Mouse (Mus musculus): ENCODE results near the gene Celf1.
A peak's percentile ranks its signal among the peaks of the same experiment; 100 is the strongest.
"Not testable (repeated sequence)": the region's sequence is repeated elsewhere in the genome, so short reads cannot be mapped to it uniquely, and the experiment has no call there.

Celf1 gene

DNA sequence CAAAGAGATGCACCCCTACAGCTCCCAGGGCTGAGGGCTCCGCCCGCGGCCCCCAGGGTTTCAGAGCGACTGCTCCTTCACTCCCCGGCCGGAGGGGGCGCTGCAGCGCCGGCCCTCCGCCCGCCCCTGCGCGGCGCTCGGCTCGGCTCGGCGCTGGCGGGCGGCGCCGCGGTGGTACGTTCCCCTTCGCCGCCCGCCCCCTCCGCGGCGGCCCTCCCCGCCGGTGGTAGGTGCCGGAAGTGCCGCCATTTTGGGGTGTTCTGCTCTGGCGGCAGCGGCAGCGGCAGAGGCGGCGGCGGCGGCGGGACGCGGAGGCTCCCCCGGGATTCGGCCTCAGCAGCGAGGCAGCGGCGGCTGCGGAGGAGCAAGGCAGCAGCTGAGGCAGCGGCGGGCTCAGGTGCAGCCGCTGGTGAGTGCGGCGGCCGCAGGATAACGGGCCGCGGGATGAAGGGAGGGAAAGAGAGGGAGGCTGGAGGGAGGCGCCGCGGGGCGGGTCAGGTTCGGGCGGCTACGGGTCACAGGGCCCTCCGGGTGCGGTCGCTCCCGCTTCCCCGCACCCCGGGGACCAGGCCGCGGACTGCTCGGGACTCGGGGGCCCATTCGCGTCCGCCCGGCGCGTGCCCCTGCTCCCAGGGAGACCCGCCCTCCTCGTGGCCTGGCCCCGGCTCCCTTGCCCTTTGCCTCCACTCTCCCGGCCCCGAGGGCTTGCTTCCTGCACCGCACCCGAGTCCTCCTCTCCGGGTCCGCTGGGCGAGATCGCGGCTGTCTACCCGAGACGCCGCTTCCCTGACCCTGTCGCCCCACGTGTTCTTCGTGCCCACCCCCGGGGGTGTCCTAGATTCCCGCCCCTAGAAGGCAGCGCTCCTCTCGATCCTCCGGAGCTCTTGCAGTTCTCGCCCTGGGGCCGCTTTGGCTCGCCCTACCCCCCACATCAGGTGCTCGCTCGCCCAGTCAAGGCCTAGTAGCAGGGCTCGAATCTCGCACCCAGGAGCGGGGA is at the start of gene Celf1:
TSS of gene Celf1 (plus strand) at position 150 of the 997 bp plus-strand sequence.
- peak; percentile 88 for DNase-seq

DNA sequence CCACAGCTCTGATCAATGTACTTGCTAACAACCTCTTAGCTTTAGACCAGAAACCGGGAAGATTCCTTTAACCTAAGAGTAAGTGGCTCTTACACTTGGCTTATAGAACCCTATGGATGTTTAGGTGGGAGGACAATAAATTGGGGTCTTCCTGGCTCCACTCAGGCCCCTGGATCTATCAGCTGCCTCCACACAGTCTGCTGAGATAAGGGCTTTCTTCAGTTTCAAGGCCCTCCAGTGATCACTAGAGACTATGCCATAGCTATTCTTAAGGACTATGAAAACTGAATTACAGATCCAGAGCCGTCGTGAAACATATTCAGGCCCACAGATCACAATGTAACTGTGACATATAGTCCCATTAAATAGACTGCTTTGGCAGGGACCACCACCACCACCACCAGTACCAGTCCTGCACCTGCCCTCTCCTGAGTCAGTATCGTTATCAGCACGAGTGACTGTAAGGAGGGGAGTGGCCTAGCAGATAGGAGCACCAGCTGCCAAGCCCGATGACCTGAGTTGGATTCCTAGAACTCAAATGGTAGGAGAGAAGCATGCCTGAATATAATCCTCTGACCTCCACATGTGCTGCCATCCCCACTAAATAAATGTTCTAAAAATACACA is 46.4 kb upstream of the Celf1 start:
- DNase-seq = no peak

DNA sequence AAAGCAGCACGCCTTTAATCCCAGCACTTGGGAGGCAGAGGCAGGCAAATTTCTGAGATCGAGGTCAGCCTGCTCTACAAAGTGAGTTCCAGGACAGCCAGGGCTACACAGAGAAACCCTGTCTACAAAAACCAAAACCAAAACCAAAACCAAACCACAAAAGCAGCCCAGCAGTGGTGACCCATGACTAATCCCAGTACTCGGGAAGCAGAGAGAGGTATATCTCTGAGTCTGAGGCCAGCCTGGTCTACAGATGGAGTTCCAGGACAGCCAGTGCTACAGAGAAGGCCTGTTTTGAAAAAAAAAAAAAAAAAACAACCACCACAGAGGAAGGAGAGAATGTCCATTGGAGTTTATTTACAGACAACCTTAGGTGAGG is 45.9 kb upstream of the Celf1 start:
- DNase-seq = not testable (repeated sequence)

DNA sequence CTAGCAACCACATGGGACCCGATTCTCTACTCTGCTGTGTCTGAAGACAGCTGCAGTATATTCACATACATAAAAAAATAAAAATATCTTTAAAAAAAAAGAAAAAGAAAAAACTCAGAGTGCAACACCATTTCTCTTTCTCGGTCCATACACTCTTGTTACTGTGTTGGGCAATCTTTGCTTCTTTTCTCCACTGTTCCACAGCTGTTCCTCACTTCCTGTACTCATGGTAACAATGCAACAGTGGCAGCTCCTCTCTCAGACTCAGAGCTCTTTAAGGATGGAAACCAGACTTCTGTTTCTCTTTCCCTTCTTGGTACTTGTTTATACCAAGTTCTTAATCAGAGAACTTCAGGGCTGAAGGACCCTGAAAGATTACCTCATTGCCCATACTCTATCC is 36.8 kb upstream of the Celf1 start:
- no peak for DNase-seq

DNA sequence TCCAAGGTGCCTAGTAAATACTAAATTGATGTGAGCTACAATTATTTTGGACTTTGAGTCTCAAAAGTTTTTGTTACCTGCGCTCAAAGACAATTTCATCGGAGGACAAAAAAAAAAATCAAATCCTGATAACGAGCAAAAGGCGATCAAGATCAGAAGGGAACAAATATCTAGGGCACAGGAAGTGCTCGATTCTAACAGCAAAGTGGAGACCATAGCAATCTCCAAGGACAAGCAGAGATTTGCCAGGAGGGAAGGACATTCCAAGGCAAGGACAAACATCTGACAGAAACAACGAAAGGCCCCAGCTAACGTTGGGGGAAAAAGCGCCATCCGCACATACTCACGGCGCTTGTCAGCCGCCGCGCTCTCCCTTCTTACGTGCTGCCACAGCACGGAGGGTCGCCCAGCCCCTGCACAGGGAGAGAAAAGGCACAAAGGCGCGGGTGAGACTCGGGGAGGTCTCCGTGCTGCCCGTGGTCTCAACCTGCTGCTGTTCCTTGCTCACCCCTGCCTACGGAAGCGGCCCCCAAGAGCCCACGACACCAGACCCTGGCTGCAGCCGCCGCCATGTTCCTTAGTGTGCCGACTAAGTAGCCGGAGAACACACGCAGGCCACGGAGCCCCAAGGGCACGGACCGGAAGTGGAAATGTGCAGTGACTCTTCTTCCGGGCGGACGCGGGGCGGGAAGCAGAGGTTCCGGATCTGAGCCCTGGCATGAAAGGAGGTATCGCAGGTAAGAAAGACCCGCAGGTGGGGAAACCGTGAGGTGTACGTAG is 35.9 kb upstream of the Celf1 start, which contains the start of the genes Kbtbd4 and Ndufs3:
TSS of gene Kbtbd4 (plus strand) at position 665 of the 780 bp plus-strand sequence.
TSS of gene Ndufs3 (minus strand) at position 752 of the 780 bp plus-strand sequence.
- DNase-seq = peak; percentile 92

DNA sequence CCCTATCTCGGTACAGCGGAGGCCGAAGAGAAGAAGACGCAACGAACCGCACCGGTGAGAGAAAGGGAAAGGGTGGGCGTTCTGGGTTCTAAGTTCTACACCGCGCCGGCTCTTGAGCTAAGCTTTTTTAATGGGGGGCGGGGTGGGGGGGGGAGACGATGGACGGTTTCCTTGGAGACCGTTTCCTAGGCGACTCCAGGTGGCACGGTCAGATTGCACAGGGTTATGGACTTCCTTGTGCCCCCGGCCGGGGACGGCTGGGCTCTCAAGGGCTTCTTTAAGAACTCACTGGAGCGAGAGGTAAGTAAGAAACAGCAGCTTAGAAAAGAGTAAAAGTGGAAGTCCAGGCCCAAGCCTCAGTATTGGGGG is 35.3 kb upstream of the Celf1 start:
- no peak for DNase-seq

DNA sequence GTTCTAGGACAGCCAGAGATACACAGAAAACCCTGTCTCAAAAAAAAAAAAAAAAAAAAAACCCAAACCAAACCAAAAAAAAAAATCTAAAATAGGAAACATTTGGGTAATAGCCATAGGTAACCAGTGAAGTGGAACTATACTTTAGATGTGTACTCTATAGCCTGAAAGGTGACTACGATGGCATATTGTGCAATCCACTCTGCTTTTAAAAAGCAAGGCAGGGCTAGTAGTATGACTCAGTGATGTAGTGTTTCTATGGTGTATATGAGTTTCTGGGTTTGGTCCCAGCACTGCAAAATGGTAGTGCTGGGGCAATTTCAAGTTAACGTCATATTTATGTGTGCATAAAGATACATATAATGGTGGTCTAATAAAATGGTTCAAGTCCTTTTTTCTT is 33.5 kb upstream of the Celf1 start:
- DNase-seq = no peak

DNA sequence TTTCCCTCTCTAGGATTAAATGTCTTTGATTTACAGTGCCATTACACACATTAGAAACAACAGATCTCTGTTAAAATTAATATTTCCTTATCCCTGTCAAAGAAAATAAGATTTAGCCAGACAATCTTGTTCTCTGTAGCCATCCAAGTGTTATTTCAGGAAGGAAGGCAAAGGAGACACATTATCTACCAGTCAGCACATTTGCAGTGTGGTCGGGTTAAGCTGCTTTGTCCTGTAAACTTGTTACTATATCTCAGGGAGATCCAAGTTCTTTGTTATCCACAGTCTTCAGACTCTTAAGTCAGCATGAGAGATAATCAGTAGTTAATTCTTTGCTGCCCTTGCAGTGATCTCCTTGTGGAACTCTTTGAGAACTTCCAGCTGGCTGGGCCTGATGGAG is 29.3 kb upstream of the Celf1 start:
- DNase-seq = no peak

DNA sequence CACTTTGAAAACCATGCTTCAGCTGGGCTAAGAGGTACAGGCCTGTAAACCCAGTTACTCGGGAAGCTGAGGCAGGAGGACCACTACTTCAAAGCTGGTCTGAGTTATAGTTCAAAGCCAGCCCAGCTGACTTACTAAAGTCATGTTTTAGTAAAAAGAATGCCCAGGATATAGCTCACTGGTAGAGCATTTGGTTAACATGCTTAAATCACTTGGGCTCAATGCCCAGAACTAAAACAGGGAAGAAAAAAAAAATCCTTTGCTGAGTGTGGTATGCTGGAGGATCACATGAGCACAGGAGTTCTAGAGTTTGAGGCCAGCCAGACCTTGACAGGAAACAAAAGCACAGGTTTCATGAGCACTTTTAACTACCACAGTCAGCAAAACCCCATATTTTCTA is 28.5 kb upstream of the Celf1 start:
- DNase-seq = no peak

DNA sequence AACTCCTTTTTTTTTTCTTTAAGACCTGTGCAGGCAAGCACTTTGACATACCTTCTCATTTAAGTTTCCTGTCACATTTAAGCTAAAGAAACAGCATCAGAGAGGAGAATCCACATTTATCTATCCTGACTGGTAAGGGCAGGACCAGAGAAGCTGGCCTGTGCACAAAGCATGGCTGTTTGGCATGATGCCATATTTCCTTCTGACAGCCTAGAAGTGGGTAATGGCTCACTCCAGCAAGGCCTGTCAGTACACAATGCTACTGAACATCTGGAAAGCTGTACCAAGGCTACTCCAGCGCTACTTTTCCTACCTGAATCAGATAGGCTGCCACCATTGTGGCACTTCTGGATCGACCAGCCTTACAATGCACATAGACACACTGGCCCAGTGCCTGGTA is 26.5 kb upstream of the Celf1 start:
- peak; percentile 44 for DNase-seq

DNA sequence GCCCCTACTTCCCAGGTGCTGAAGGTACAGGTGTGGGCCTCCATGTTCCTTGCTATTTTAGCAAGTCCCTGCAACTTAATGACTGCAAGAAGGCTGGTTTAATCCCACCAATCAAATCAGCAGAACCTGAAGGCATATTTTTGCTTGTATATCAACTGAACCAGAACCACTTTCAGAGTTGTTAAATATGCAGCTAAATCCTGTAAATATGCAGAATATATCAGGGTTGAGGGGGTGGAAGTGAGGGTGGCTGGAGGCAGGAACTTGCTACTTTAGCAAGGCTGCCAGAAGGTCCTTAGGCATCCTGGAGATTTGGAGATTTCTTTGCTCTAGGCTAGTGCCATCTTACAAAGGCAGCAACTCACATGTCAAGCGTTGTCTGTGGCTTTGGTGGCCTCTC is 24.7 kb upstream of the Celf1 start:
- no peak for DNase-seq

DNA sequence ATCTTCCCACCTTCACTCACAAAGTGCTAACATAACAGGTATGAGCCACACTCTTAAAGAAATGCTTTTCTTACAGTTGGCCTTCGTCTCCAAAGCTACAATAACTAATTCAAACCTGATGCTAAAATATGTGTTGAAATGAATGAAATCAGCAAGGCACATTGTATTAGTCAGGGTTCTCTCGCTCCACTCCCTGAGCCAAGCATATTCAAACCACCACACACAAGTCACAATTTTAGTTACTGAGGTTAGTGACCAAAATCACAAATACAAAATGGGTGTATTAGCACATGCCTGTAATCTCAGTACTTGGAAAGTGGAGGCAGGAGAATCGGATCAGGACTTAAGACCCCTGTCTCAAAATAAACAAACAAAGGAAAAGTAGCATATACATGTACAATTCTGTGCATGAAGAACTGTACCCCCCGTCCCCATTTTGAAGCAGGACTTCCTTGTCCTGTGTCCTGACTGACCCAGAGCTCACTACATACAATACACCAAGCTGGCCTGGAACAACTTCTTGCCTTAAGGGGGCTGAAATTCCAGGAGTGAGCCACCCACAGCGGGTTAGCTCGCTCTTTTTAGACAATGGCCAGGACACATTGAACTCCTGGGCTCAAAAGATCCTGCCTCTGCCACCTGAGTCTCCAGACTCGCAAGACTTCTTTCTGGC is 23.5 kb upstream of the Celf1 start:
- no peak for DNase-seq

DNA sequence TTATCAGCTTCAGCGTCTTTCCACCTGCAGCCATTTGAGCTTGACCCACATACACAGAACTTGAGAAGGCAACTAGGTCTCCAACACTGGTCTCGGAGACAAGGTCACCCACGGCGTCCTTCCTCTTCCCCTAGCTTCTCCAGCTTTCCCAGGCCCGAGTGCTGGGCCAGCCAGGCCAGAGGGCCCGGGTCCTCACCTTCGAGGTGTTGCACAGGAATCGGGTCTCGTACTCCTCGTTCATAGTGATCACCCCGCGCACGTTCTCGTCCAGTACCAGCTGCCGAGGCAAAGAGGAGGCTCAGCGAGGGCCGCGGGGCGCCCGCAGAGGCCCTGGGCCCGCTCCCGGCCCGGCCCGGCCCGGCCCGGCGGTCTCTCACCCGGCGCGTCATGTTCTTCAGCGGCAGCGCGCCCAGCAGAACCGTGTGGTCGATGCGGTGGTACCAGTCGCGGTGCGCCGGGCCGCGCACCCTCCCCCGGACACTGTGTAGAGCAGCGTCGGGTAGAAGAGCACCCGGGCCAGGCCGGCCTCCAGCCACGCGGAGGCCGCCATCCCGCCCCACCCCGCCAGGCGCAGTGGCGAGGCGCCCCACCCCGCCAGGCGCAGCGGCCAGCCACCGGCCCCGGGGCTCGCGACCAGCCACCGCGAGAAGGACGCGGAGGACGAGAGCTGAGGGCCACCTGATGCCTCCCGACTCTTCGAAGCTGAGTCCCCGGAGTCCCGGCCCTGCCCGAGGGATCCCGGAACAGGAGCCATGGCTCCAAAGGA is 22.8 kb upstream of the Celf1 start:
- DNase-seq = peak; percentile 84

DNA sequence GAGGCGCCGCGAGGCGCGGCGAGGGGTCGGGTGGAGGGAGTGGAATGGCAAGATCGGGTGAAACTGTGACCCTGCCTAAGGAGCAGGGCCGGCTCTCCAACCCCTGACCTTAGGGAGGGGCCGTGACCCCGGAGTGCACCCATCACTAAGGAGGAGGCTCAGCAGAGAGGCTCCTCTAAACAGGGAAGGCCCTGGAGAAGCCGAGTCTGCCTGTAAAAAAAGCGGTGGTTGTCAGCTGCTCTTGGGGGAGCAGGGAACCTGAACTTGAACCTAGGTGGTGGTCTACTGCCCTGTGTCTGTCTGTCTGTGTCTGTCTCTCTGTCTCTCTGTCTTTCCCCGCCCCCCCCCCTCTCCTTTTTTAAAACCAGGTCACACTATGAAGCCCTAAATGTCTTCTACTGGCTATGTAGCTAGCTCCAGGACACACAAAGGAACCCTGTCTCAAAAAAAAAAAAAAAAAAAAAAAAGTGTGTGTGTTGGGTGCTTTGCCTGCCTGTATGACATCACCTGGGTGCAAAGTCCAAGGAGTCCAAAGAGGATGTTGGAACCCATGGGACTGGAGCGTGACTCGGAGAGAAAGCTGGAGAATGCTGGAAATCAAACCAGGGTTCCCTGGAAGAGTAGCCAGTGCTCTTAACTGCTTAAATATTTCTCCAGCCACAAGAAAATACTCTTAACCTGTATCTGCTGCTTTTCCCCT is 22.0 kb upstream of the Celf1 start:
- DNase-seq = peak; percentile 14

DNA sequence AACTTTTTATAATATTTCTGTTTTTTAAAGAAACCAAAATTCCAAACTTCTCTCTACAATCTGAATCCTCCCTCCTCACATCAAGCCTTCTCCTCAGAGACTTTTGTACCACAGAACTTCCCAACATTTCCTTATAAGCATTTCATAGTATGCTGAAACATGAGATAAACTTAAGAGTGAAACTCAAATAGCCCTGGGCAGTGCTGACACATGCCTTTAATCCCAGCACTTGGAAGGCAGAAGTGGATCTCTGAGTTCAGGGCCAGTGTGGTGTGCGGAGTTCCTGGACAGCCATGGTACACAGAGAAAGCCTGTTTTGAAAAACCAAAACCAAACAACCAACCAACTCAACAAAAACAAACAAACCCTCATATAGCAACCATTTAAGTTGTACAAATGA is 19.0 kb upstream of the Celf1 start:
- no peak for DNase-seq

DNA sequence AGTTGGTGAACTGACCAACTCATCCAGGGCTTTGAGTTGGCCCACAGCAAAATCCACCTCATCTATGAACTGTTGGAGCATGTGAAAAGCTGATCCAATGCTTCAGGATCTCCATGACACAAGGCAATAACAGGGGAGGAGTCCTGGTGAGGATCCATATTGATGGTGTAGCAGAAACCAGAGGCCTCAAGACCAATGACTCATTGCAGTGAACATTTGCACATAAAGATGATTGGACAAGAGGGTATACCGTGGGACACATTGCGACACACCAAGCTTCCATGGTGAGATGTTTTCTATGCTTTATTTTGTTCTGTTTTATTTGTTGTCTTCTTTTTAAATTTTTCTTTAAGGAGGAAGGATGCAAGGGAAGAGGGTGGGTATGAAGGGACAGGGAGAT is 17.5 kb upstream of the Celf1 start:
- DNase-seq = no peak

DNA sequence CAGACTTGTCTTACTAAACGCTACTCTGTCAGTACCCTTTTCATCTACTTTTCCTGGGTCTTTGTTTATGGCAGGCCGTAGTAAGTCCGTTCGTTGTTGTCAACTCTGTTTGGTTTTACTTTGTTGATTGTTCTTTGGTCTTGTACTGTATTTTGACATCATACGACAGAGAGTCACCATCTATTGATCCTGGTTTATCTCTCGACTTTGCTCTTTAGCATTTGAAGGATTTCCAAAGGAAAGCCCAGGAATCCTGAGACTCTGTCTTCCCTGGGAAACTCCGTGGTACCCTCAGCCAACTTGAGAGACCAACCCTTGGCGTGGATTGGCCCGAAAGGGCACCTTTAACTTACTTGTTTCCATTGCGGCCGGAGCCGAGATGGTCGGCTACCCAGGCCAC is 11.6 kb upstream of the Celf1 start:
- DNase-seq = no peak

DNA sequence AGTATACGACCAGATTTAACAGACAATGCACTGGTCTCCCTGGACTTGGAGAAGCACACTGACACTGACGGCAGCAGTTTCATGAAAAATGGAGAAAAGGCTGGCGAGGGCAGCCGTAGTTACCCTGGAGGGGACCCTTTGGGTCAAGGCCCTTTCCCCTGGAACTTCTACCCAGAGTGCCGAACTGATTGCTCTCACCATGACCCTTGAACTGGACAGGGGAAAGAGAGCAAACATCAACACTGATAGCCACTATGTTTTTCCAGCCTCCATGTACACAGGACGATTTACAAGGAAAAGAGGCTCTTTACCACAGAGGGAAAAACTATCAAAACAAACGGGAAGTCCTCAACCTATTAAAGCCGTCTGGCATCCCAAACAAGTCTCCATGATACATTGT is 8.4 kb upstream of the Celf1 start:
- no peak for DNase-seq

DNA sequence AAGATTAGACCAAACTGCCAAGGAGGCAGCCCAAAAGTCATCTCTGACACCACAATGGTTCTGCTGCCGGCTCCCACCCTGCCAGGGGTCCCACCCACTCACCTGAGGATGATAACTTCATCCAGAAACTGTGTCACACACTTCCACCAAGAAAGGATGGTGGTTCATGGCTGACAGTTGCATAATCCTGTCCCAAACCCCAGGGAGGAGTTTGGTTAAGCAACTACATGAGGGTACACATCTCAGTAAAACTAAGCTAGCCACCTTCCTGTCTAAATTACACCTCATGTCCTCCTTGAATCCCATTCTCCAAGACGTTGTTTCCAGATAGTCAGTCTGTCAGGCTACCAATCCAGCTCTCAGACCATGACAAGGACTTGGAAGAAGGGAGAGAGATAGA is 7.9 kb upstream of the Celf1 start:
- DNase-seq = no peak

DNA sequence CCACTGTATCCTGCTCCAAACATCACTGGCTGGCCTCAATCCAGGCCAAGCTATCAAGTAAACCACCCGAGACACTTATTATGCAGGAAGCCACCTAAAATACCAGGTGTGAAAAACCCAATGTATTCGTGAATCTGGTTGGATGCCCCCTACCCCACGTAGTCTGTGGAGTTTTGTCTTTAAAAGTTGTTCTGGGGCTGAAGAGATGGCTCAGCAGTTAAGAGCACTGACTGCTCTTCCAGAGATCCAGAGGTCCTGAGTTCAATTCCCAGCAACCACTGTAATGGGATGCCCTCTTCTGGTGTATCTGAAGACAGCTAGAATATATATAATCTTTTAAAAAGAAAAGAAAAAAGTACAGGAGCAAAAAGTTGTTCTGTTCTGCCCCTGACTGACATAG is 1.8 kb upstream of the Celf1 start:
- no peak for DNase-seq

DNA sequence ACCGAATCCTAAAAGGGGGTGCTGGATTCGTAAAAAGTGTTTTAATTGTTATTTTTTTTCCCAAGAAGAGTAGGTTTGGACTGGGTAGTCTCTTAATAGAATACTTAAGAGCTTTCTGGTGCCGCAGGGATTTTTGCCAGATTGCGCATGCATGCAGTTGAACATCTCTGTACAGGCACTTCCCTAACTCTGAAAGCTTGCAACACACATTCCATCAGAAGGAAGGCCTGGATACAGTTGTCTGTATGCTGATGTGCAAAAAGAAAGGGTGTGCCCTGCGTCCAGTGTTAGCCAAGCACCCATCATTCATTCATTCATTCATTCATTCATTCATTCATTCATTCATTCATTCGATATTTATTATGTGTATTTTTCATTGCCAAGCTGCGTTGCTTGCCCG is 432 bp upstream of the Celf1 start:
- DNase-seq = peak; percentile 37
